Mouse (Mus musculus) liver, embryonic 14.5 days (tissue): Measurements from ENCODE around the gene Prdx5. TPM values are rescaled to one million over a fixed set of nuclear protein-coding genes. Genes with fewer than 3 reads are reported as not detected.
A peak's percentile ranks its signal among the peaks of the same experiment; 100 is the strongest.

Experiments
- ATAC-seq: fragments of 200-750 bp; cut with Nextera tagmentation; 2 replicates; pipeline ENCODE4 v1.8.0; 2017; ENCODE audit warnings: moderate number of reproducible peaks, mild to moderate bottlenecking, moderate library complexity; ENCODE audit not compliant: insufficient read depth
- DNase-seq, 3 experiments: peaks; one replicate each; pipeline ENCODE4 v3.0.0-alpha.2; 2012 to 2013; ENCODE audit warnings: low read depth in 3 of 3, low spot score in 3 of 3
- H3K27ac ChIP-seq: fragments of 300-500 bp; sonication (generic); 2 replicates; pipeline ENCODE4 v1.5.1; 2014; ENCODE audit warnings: moderate library complexity, mild to moderate bottlenecking, control low read depth, inconsistent platforms
- H3K27me3 ChIP-seq: fragments of 300-500 bp; sonication (generic); 2 replicates; pipeline ENCODE4 v1.6.1; 2014; ENCODE audit warnings: mild to moderate bottlenecking, low read length, moderate library complexity; ENCODE audit not compliant: control insufficient read depth, insufficient read depth
- H3K36me3 ChIP-seq: fragments of 300-500 bp; sonication (generic); replicated peaks from 2 replicates; pipeline ENCODE4 v1.6.1; 2014; ENCODE audit warnings: low read depth; ENCODE audit not compliant: control insufficient read depth, insufficient read depth
- H3K4me1 ChIP-seq, 2 experiments: fragments of 200-500 bp in 1 of 2; fragments of 300-500 bp in 1 of 2; sonication (generic) in 1 of 2; replicated peaks; 2 replicates each; pipeline ENCODE4 v1.6.1; 2012 to 2014; ENCODE audit warnings: antibody characterized with exemption in 1 of 2, inconsistent platforms in 1 of 2, low read length in 1 of 2; ENCODE audit not compliant: control insufficient read depth in 2 of 2, insufficient read depth in 2 of 2
- H3K4me2 ChIP-seq: fragments of 300-500 bp; sonication (generic); 2 replicates; pipeline ENCODE4 v1.6.1; 2014; ENCODE audit warnings: low read depth, mild to moderate bottlenecking, control low read depth, moderate library complexity
- H3K4me3 ChIP-seq, 2 experiments: fragments of 200-500 bp in 1 of 2; fragments of 300-500 bp in 1 of 2; sonication (generic) in 1 of 2; 2 replicates each; pipeline ENCODE4 v1.5.1; 2012 to 2014; ENCODE audit warnings: low read depth in 2 of 2, low read length in 2 of 2, mild to moderate bottlenecking in 2 of 2, control low read depth in 1 of 2, inconsistent platforms in 1 of 2, moderate library complexity in 1 of 2; ENCODE audit not compliant: insufficient read depth in 1 of 2
- H3K9ac ChIP-seq: fragments of 300-500 bp; sonication (generic); replicated peaks from 2 replicates; pipeline ENCODE4 v1.6.1; 2014; ENCODE audit warnings: mild to moderate bottlenecking, control low read depth, moderate library complexity
- H3K9me3 ChIP-seq: fragments of 300-500 bp; sonication (generic); 2 replicates; pipeline ENCODE4 v1.6.1; 2016; ENCODE audit warnings: low read length, mixed read lengths; ENCODE audit not compliant: control insufficient read depth
- CTCF ChIP-seq: IDR thresholded peaks from 2 replicates; pipeline ENCODE4 v1.5.1; 2016; ENCODE audit warnings: antibody characterized with exemption, low read depth, control low read depth
- EP300 ChIP-seq: IDR thresholded peaks from 2 replicates; pipeline ENCODE4 v1.6.1; 2016; ENCODE audit warnings: antibody characterized with exemption, low read depth
- WGBS: fragments of 180-500 bp; shearing (Covaris S2); extraction: QIAGEN DNeasy Blood & Tissue Kit; methylation state at CpG from one replicate; pipeline ENCODE4 v1.1.7; 2014; ENCODE audit not compliant: insufficient replicate concordance; 5-methylcytosine and 5-hydroxymethylcytosine counted together
- polyA plus RNA-seq, 2 experiments: library from polyadenylated mRNA; depleted of rRNA in 1 of 2; stranded (reverse) in 1 of 2; unstranded in 1 of 2; fragments of >200 nt; fragmentation: Nextera tagmentation in 1 of 2; extraction: Ambion mirVana in 1 of 2; gene quantifications; 2 replicates each; pipeline versions ENCODE4 v1.2.1 to v1.2.3; 2012 to 2014

Prdx5 gene
- polyA plus RNA-seq, 2 experiments, result 54.9 to 87.2 TPM

- DNase-seq (no peak), ATAC-seq (no peak)
- WGBS, result 71% methylated on average over 4 of the region's 4 CpGs
- no peak overlapping the region for H3K9ac ChIP-seq
- no peaks in the 10 kb centered on the region for H3K9me3 ChIP-seq
- TF ChIP-seq EP300 (no peak), CTCF (no peak)
- no peaks in the 10 kb centered on the region for H3K36me3 ChIP-seq
- no peak overlapping the region for H3K4me2 ChIP-seq
- peaks cover 13 to 19% of the 10 kb centered on the region in 2 experiments for H3K4me1 ChIP-seq
- no peak overlapping the region for H3K4me3 ChIP-seq
- H3K27me3 ChIP-seq, result no peaks in the 10 kb centered on the region
- H3K27ac ChIP-seq, result no peak overlapping the region
These were observed 38.3 kb upstream of the Prdx5 start for GRCm38 (mm10) chr19:6948186-6948585.

DNA sequence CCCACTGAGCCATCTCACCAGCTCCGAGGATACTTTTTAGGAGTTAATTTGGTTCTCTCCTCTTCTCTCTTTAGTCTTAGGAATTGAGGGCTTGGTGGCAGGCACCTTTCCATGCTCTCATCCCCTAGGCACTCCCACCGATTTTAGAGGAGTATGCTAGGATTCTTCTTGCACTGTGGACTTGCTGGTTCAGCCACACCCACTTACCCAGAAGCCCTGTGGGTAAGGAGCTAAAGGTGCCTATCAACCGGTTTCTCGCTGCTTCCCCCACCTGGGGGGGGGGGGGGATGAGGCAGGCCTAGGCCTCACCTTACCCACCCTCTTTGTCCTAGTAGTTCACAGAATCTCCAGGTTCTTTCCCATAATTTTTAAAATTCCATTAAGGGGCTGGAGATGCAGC, 37.8 kb upstream of the Prdx5 start:
- no peak for TF ChIP-seq CTCF
- no peak for TF ChIP-seq EP300

DNA sequence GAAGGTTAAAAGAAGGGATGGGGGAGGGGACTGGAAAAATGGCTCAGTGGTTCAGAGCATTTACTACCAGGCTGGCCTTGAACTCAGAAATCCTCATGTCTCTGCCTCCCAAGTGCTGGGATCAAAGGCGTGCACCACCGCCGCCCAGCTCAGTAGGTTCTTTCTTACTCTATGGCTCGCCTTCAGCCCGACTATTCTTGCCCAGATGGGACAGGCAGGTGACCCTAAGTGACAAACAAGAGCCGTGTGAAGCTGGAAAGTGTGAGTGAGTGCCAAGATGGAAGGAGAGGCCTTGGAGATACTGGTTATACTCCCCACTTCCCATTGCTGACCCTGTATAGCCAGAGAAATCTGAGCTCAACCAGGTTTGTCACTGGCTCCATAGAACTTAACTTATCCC, 33.8 kb upstream of the Prdx5 start:
- DNase-seq (no peak), ATAC-seq (no peak)
- no peaks in the 10 kb centered on the region for H3K9me3 ChIP-seq
- no peak overlapping the region for H3K27ac ChIP-seq
- no peak overlapping the region for H3K9ac ChIP-seq
- no peaks in the 10 kb centered on the region for H3K27me3 ChIP-seq
- H3K4me2 ChIP-seq, result no peak overlapping the region
- H3K4me1 ChIP-seq, result peaks cover 3 to 8% of the 10 kb centered on the region in 2 experiments
- H3K36me3 ChIP-seq, result no peaks in the 10 kb centered on the region
- WGBS, result 84% methylated on average over 6 of the region's 6 CpGs
- H3K4me3 ChIP-seq, result no peak overlapping the region
- TF ChIP-seq CTCF (no peak), EP300 (no peak)

More for the DNA sequence above, 37.8 kb upstream of the Prdx5 start:
- 50% methylated on average over 4 of the region's 4 CpGs for WGBS
- H3K36me3 ChIP-seq, result no peaks in the 10 kb centered on the region
- no peak overlapping the region for H3K27ac ChIP-seq
- H3K4me3 ChIP-seq, result no peak overlapping the region
- no peaks in the 10 kb centered on the region for H3K27me3 ChIP-seq
- no peak overlapping the region for H3K9ac ChIP-seq
- ATAC-seq, result no peak
- DNase-seq, result no peak
- H3K4me1 ChIP-seq, result peaks cover 11 to 20% of the 10 kb centered on the region in 2 experiments
- no peaks in the 10 kb centered on the region for H3K9me3 ChIP-seq
- no peak overlapping the region for H3K4me2 ChIP-seq

DNA sequence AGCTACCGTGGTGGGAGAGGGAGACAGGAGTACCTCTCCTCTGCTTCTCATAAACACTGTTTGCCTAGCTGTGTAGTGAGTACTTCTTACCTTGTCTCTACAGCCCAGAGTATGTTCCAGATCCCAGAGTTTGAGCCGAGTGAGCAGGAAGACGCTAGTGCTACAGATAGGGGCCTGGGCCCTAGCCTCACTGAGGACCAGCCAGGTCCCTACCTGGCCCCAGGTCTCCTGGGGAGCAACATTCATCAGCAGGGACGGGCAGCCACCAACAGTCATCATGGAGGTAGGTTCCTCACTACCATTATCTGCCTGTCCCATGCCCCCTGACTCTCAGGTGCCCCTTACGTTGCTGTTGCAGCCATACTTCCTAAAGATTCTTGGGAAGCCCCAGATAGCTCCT, 32.9 kb upstream of the Prdx5 start:
- ATAC-seq, result peak; percentile 9; the same call in 1 of the 2 replicates
- Histone ChIP-seq H3K27ac (no peak overlapping the region; the same call in 1 of the 2 replicates), H3K9me3 (no peaks in the 10 kb centered on the region), H3K4me2 (peak overlapping the region; percentile 89), H3K27me3 (no peaks in the 10 kb centered on the region), H3K9ac (peak overlapping the region; percentile 49), H3K4me3 (peak overlapping the region; percentile 66 to 77), H3K36me3 (no peaks in the 10 kb centered on the region), H3K4me1 (peaks cover 3 to 8% of the 10 kb centered on the region in 2 experiments)
- no peak for DNase-seq
- WGBS, result 23% methylated on average over 5 of the region's 5 CpGs
- TF ChIP-seq EP300, result no peak

GRCm38 (mm10) chr19:6942249-6942691, 32.4 kb upstream of the Prdx5 start, which contains the start of gene Gpr137:
TSS of gene Gpr137 (minus strand) at chr19:6942480.
- ATAC-seq, result peak; percentile 88
- Histone ChIP-seq H3K27me3 (no peaks in the 10 kb centered on the region), H3K27ac (peak within 1 kb of the TSS; percentile 63), H3K4me3 (peak within 1 kb of the TSS; percentile 77 to 92), H3K36me3 (no peaks in the 10 kb centered on the region), H3K9me3 (no peaks in the 10 kb centered on the region), H3K4me2 (peak within 1 kb of the TSS; percentile 89), H3K4me1 (peaks cover 3 to 8% of the 10 kb centered on the region in 2 experiments), H3K9ac (peak within 1 kb of the TSS; percentile 80)
- DNase-seq, result peak; percentile 89 to 90 (median 89)
- TF ChIP-seq CTCF, result no peak
- under 1% methylated on average over 27 of the region's 27 CpGs for WGBS
